Mouse (Mus musculus) large intestine, adult 2 months (tissue): ENCODE data around the gene Espn. TPM values are rescaled to one million over a fixed set of nuclear protein-coding genes. Genes with fewer than 3 reads are reported as not detected.

Experiments
- DNase-seq: peaks from one replicate; pipeline ENCODE4 v3.0.0-alpha.2; 2012; ENCODE audit warnings: low read depth, low spot score
- WGBS: fragments of 180-500 bp; shearing (Covaris S2); methylation state at CpG from one replicate; pipeline ENCODE4 v1.1.7; 2018; 5-methylcytosine and 5-hydroxymethylcytosine counted together
- polyA plus RNA-seq: library from polyadenylated mRNA; depleted of rRNA; stranded (reverse); fragments of >200 nt; gene quantifications from 2 replicates; pipeline ENCODE4 v1.2.3, GENCODE M21; 2012; rRNA removed

The Espn gene
- polyA plus RNA-seq, 1 experiment, result 157 TPM

GRCm38 (mm10) chr4:152083611-152084220 lies 68.5 kb downstream of the Espn start:
- 77% methylated on average over 7 of the region's 7 CpGs for WGBS
- no peak for DNase-seq

DNA sequence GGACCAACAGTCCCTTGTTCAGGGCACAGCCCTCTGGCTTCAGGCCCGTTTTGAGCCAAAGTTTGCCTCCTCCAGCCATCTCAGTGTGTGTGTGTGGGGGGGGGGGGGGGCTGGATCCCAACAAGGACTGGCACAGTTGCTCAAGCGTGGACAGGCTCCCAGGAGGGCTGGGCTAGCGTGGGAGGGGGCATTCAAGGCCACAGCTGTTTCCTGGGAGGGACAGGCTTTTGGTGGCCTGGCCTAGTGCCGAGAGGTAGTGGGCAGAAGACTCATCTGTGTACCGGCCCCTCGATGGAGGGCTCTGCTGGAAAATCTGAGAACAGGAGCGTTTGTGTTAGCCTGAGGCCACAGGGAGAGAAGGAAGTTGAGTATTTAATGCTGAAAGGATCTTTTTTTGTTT lies 72.2 kb downstream of the Espn start:
- DNase-seq, result no peak
- WGBS, result 53% methylated on average over 7 of the region's 7 CpGs

DNA sequence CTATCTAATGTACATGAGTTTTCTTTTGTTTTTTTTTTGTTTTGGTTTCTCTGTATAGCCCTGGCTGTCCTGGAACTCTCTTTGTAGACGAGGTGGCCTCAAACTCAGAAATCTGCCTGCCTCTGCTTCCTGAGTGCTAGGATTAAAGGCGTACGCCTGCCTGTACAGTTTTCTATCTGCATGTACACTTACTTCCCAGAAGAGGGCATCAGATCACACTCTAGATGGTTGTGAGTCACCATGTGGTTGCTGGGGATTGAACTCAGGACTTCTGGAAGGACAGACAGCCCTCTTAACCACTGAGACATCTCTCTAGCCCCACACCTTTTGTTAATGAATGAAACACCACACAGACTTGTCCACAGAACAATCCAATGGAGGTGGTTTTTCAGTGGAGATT lies 72.9 kb downstream of the Espn start:
- no peak for DNase-seq
- WGBS, result 86% methylated on average over 3 of the region's 3 CpGs

DNA sequence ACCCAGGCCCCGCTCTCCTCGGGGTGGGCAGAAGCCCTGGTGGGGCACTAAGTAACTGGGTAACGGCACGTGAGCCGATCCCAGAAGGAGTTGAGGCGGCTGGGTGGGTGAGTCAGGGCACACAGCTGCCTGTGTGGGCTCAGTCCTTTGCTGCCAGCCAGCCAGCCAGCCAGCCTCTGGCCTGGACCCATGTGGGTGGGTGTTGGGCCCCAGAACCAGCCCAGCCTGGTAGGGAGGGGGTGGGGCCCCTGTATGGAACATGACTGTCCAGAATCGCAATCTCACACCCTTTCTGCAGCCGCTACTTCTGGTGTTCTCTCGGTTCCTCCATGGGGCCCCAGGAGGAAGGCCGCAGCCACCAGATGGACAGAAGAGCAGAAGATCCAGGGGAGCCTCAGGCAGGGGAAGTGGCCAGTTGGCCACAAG lies 74.1 kb downstream of the Espn start:
- DNase-seq, result no peak
- 85% methylated on average over 10 of the region's 10 CpGs for WGBS

DNA sequence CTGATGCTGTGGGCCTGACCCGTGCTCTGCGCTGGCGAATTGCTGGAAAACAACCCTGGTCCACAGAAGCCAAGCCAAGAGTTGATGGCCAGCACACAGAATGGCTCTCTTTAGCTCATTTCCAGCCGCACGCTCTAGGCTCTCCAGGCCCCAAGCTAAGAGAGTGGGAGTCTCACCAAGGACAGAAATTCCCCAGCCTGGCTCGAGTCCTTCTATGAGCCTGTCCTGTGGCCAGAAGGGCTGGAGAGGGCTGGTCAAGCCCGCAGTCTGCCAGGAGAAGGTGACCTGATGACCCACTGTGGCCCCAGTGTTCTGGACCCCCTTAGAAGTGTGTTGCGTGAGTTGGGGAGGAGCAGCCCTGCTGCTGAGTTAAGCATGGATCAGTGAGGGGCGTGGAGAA lies 75.0 kb downstream of the Espn start:
- DNase-seq, result no peak
- 88% methylated on average over 9 of the region's 9 CpGs for WGBS

DNA sequence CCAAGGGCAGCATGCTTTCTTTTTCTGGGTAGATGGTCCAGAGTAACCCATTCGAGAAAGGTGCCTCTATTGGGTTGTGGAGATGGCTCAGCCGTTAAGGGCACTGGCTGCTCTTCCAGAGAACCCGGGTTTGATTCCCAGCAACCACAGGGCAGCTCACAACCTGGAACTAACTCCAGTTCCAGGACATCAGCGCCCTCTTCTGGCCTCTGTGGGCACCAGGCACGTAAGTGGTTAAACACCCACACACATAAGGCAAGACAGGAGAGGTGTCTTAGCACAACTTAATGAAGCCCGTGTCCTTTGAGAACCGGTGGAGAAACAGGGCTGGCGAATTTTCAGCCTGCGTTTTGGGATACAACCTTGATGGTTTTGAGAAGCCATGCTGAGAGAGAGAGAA lies 77.6 kb downstream of the Espn start:
- 86% methylated on average over 9 of the region's 9 CpGs for WGBS
- DNase-seq, result no peak

DNA sequence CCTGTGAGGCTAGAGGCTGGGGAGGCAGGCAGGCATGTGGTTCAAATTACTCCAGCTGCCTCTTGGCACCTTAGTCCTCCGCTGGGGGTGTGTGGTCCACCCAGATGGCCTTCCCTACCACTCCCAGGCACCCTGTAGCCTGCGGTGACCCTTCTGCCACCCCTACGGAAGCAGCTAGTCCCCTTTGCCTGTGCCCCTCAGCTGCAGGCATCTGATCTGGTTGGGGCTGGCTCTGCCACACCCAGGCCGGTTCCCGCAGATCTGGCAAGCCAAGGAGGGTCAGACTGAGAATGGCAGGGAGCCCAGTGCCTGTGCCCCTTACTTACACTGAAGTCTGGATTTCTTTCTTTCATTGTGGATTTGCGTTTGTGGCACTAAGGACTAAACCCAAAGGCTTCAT lies 78.5 kb downstream of the Espn start:
- 71% methylated on average over 6 of the region's 6 CpGs for WGBS
- no peak for DNase-seq

DNA sequence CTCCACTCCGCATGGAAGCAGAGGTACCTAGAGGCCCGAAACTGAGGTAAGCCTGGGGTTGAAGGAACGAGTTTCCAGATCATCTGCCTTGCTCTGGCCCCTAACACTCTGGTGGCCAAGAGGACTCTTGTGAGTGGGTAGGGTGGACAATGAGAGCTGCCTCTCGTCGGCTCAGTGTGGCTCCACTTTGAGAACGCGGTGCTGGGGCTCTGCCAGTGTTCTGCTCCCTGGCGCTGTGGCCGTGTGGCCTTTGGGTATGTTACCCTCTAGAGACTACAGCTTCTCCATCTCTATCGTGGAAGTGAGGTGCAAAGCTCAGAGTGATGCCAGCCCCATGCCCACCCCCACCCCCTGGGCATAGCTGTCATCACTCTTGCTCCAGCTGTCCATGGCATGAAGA lies 79.5 kb downstream of the Espn start:
- DNase-seq, result no peak
- WGBS, result 55% methylated on average over 10 of the region's 10 CpGs

DNA sequence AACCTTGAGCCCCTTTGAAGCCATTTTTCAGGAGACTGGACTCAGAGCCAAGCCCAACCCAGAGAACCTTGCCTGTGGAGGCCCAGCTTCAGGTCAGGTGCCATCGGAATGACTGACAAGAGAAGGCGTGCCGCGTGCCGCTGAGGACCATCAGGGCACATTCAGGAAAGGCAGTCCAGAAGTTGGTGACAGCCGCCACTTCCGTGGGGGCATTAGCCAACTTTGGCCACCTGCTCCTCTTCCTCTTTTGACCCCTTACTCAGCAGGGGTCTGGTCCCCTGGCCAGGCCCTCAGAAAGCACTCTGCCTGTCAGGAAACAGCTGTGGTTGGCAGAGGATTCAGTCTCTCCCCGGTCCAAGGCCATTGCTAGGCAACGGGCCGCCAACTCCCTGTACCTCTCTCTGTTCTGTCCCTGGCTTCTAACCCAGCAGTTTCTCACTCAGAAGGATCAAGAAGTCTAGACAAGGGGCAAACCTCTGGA lies 80.0 kb downstream of the Espn start, which contains the start of gene Plekhg5:
Gene Plekhg5, plus strand, starts transcription at position 378 of the 481 bp plus-strand sequence.
- WGBS, result 38% methylated on average over 10 of the region's 10 CpGs
- no peak for DNase-seq

DNA sequence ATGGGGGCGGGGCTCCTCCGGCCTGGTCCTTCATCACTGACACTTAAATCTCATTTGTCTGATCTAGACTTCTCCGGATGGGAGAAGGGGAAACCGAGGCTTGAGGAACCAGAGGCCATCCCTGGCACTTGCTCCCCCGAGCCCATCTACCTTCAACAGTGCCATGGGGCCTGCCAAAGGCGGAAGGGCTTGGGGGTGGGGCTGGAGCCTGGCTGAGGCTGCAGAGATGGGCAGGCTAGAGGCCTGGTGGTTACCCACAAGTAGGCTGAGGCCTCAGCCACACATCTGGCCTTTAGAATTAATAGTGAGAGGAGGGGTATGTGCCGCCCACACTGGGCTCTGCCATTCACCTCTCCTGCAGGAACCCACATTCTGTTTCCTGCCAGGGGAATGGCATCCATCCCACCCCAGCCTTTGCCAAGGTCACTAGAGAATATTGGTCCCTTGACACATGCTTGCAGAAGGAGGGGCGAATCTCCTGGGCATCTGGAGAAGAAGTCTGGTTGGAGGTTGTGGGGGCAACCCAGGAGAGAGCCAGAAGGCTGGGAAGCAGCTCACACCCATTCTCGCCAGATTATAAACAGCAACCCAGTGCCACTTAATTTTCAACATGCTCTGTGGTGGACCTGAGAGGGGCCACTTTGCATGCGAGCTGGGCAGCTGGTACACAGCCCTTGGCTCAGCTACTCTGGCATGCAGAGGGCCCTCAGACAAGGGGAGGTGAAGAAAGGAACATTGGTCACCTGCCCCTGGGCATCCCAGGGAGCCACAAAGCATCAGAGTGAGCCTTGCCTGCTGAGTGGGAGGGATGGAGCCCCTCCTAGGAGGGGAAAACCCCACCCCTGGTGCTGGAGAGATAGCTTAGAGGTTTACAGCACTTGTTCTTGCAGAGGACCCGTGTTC lies 81.4 kb downstream of the Espn start:
- WGBS, result 75% methylated on average over 11 of the region's 11 CpGs
- no peak for DNase-seq

Other genes with a start within 250 kb of the Espn start
- gene Dnajc11, start 218.7 kb downstream of the Espn start, polyA plus RNA-seq, result 60.8 and 69.6 TPM in 2 replicates
- gene Thap3, start 163.4 kb downstream of the Espn start, polyA plus RNA-seq, result 21.0 and 24.7 TPM in 2 replicates
- gene Phf13, start 156.1 kb downstream of the Espn start, polyA plus RNA-seq, result 4.4 and 4.8 TPM in 2 replicates
- 9.1 and 10.4 TPM in 2 replicates for gene Klhl21, start 143.6 kb downstream of the Espn start, polyA plus RNA-seq
- gene Zbtb48, start 124.7 kb downstream of the Espn start, polyA plus RNA-seq, result 12.0 and 15.4 TPM in 2 replicates
- 0.04 and 0.07 TPM in 2 replicates for gene Tas1r1, start 113.8 kb downstream of the Espn start, polyA plus RNA-seq
- gene Nol9, start 113.0 kb downstream of the Espn start, polyA plus RNA-seq, result 16.0 and 17.2 TPM in 2 replicates
- 12.7 and 17.0 TPM in 2 replicates for gene Plekhg5, start 79.9 kb downstream of the Espn start, polyA plus RNA-seq
- 3.6 and 4.0 TPM in 2 replicates for gene Tnfrsf25, start 36.4 kb downstream of the Espn start, polyA plus RNA-seq
- gene Hes2, start 6.5 kb upstream of the Espn start, polyA plus RNA-seq, result 7.5 and 17.1 TPM in 2 replicates
- gene Acot7, start 25.8 kb upstream of the Espn start, polyA plus RNA-seq, result 50.9 and 56.5 TPM in 2 replicates
- 6.5 and 8.1 TPM in 2 replicates for gene Gpr153, start 121.9 kb upstream of the Espn start, polyA plus RNA-seq
- not detected in 2 replicates for gene Hes3, start 139.3 kb upstream of the Espn start, polyA plus RNA-seq
- 22.1 and 30.5 TPM in 2 replicates for gene Icmt, start 144.9 kb upstream of the Espn start, polyA plus RNA-seq
- gene Rnf207, start 166.6 kb upstream of the Espn start, polyA plus RNA-seq, result 3.5 and 4.0 TPM in 2 replicates
- gene Rpl22, start 173.4 kb upstream of the Espn start, polyA plus RNA-seq, result 82.6 and 90.4 TPM in 2 replicates
- 0.49 and 0.56 TPM in 2 replicates for gene Chd5, start 186.3 kb upstream of the Espn start, polyA plus RNA-seq